Mouse (Mus musculus) monocyte, adult 5-6 weeks (primary cell): Measurements from ENCODE around the gene Vcl. TPM values are rescaled to one million over a fixed set of nuclear protein-coding genes. Genes with fewer than 3 reads are reported as not detected.

ENCODE experiments used
- ATAC-seq: fragments of 153-309, 156-312 bp; replicated peaks from 2 replicates; pipeline ENCODE4 v1.8.0; 2017; ENCODE audit warnings: mild to moderate bottlenecking; ENCODE audit not compliant: low TSS enrichment, insufficient number of reproducible peaks, severe bottlenecking, poor library complexity, low FRiP score
- total RNA-seq: library from RNA; stranded (forward); fragments of 200-1000, 200-491, 200-594 nt; gene quantifications from 3 replicates; pipeline ENCODE4 v1.2.3, GENCODE M21; 2017

The Vcl gene
- 51.9 to 56.2 TPM (median 52.1 TPM) in 3 replicates for total RNA-seq

- ATAC-seq: peak; percentile 91
Observed at GRCm38 (mm10) chr14:20928848-20929745, at the start of gene Vcl. Gene Vcl, plus strand, starts transcription at chr14:20929398.

- ATAC-seq: no peak
Observed at GRCm38 (mm10) chr14:20884691-20885090, 44.5 kb upstream of the Vcl start.

GRCm38 (mm10) chr14:20885091-20885888 lies 43.9 kb upstream of the Vcl start:
- peak; percentile 84 for ATAC-seq

- no peak for ATAC-seq
Observed at GRCm38 (mm10) chr14:20886266-20886665, 42.9 kb upstream of the Vcl start.

- no peak for ATAC-seq
Observed at GRCm38 (mm10) chr14:20887541-20888085, 41.6 kb upstream of the Vcl start.

GRCm38 (mm10) chr14:20891941-20892402 lies 37.2 kb upstream of the Vcl start:
- peak; percentile 27; the same call in 1 of the 2 replicates for ATAC-seq

- no peak for ATAC-seq
Observed at GRCm38 (mm10) chr14:20893815-20894214, 35.4 kb upstream of the Vcl start.

GRCm38 (mm10) chr14:20901267-20901666 lies 27.9 kb upstream of the Vcl start:
- no peak for ATAC-seq

GRCm38 (mm10) chr14:20903137-20903536 lies 26.1 kb upstream of the Vcl start:
- no peak for ATAC-seq

- ATAC-seq: peak; percentile 43; the same call in 1 of the 2 replicates
Observed at GRCm38 (mm10) chr14:20911811-20912210, 17.4 kb upstream of the Vcl start.

GRCm38 (mm10) chr14:20914415-20914814 lies 14.8 kb upstream of the Vcl start:
- no peak for ATAC-seq

GRCm38 (mm10) chr14:20916625-20917612 lies 12.3 kb upstream of the Vcl start:
- ATAC-seq: no peak

GRCm38 (mm10) chr14:20924071-20924789 lies 5.0 kb upstream of the Vcl start:
- ATAC-seq: peak; percentile 27; the same call in 1 of the 2 replicates

- ATAC-seq: peak; percentile 28
Observed at GRCm38 (mm10) chr14:20927470-20928307, 1.5 kb upstream of the Vcl start.

GRCm38 (mm10) chr14:20928308-20928685 lies 901 bp upstream of the Vcl start:
- ATAC-seq: 0 out of 2 replicates have a peak, but pooled peaks have one; percentile 23

GRCm38 (mm10) chr14:20929814-20930434 lies 726 bp downstream of the Vcl start:
- 0 out of 2 replicates have a peak, but pooled peaks have one; percentile 9 for ATAC-seq
